Mouse (Mus musculus): ENCODE measurements around the gene Gfy. TPM values are rescaled to one million over a fixed set of nuclear protein-coding genes. Genes with fewer than 3 reads are reported as not detected.

Gene Gfy
- polyA plus RNA-seq, 1 experiment from 2014 or later, result not detected

- peak overlapping the region; percentile 93 for H3K4me3 ChIP-seq (ENCODE audit: low read depth, low read length)
- no peak for ATAC-seq (ENCODE audit: insufficient number of reproducible peaks, insufficient read depth, low FRiP score, low read depth)
- H3K4me2 ChIP-seq (replicated peaks; ENCODE audit: low read depth, low read length), result peak overlapping the region; percentile 87
- 0% methylated on average over 6 of the region's 6 CpGs for WGBS
- H3K36me3 ChIP-seq (ENCODE audit: control insufficient read depth, insufficient read depth, low read length), result peaks cover 31% of the 10 kb centered on the region
- H3K9ac ChIP-seq (replicated peaks; ENCODE audit: low read depth, low read length), result peak overlapping the region; percentile 99
- H3K27me3 ChIP-seq (ENCODE audit: control insufficient read depth, insufficient read depth, low read length), result no peaks in the 10 kb centered on the region
- H3K27ac ChIP-seq (ENCODE audit: low read length), result peak overlapping the region; percentile 87
- no peaks in the 10 kb centered on the region for H3K9me3 ChIP-seq (ENCODE audit: control insufficient read depth, low read depth, low read length)
- H3K4me1 ChIP-seq (ENCODE audit: control insufficient read depth, insufficient read depth, low read length), result peaks cover 27% of the 10 kb centered on the region
Observed at GRCm38 (mm10) chr7:45127700-45128224, 51.6 kb downstream of the Gfy start.

- Histone ChIP-seq H3K27ac (ENCODE audit: low read length) (peak overlapping the region; percentile 87), H3K9ac (replicated peaks; ENCODE audit: low read depth, low read length) (peak overlapping the region; percentile 99), H3K4me2 (replicated peaks; ENCODE audit: low read depth, low read length) (peak overlapping the region; percentile 87), H3K4me1 (ENCODE audit: control insufficient read depth, insufficient read depth, low read length) (peaks cover 31% of the 10 kb centered on the region), H3K36me3 (ENCODE audit: control insufficient read depth, insufficient read depth, low read length) (peaks cover 38% of the 10 kb centered on the region), H3K4me3 (ENCODE audit: low read depth, low read length) (peak overlapping the region; percentile 93), H3K27me3 (ENCODE audit: control insufficient read depth, insufficient read depth, low read length) (no peaks in the 10 kb centered on the region), H3K9me3 (ENCODE audit: control insufficient read depth, low read depth, low read length) (no peaks in the 10 kb centered on the region)
- WGBS, result 35% methylated on average over 21 of the region's 21 CpGs
- no peak for ATAC-seq (ENCODE audit: insufficient number of reproducible peaks, insufficient read depth, low FRiP score, low read depth)
Observed at GRCm38 (mm10) chr7:45126844-45127699, 52.3 kb downstream of the Gfy start.

Small RNAs within 50 kb of the gene (microRNA-seq; reads per million reads assigned to microRNA genes)
- gene Mir5121 (17.7 reads per million, percentile 26 among the genes with 10 or more reads in this experiment), gene Mir7055 (not detected)

Other genes with a start within 250 kb of the Gfy start
- 0.17 TPM in 2 replicates for gene Tsks, start 236.4 kb downstream of the Gfy start, polyA plus RNA-seq (2014; fragmentation: Nextera tagmentation; extraction: Ambion mirVana)
- 24.7 and 25.0 TPM in 2 replicates for gene Cpt1c, start 204.7 kb downstream of the Gfy start, polyA plus RNA-seq (2014; fragmentation: Nextera tagmentation; extraction: Ambion mirVana)
- 165 and 186 TPM in 2 replicates for gene Prmt1, start 193.0 kb downstream of the Gfy start, polyA plus RNA-seq (2014; fragmentation: Nextera tagmentation; extraction: Ambion mirVana)
- gene Irf3, start 181.9 kb downstream of the Gfy start, polyA plus RNA-seq (2014; fragmentation: Nextera tagmentation; extraction: Ambion mirVana), result 89.2 and 96.0 TPM in 2 replicates
- gene Bcl2l12, start 180.9 kb downstream of the Gfy start, polyA plus RNA-seq (2014; fragmentation: Nextera tagmentation; extraction: Ambion mirVana), result 60.6 and 62.9 TPM in 2 replicates
- gene Scaf1, start 163.2 kb downstream of the Gfy start, polyA plus RNA-seq (2014; fragmentation: Nextera tagmentation; extraction: Ambion mirVana), result 48.9 and 49.8 TPM in 2 replicates
- 71.0 and 75.0 TPM in 2 replicates for gene Rras, start 161.6 kb downstream of the Gfy start, polyA plus RNA-seq (2014; fragmentation: Nextera tagmentation; extraction: Ambion mirVana)
- 13.7 and 17.8 TPM in 2 replicates for gene Prr12, start 126.7 kb downstream of the Gfy start, polyA plus RNA-seq (2014; fragmentation: Nextera tagmentation; extraction: Ambion mirVana)
- gene Nosip, start 117.1 kb downstream of the Gfy start, polyA plus RNA-seq (2014; fragmentation: Nextera tagmentation; extraction: Ambion mirVana), result 58.9 and 63.6 TPM in 2 replicates
- 20.7 and 20.9 TPM in 2 replicates for gene Prrg2, start 116.9 kb downstream of the Gfy start, polyA plus RNA-seq (2014; fragmentation: Nextera tagmentation; extraction: Ambion mirVana)
- 418 and 432 TPM in 2 replicates for gene Rcn3, start 87.3 kb downstream of the Gfy start, polyA plus RNA-seq (2014; fragmentation: Nextera tagmentation; extraction: Ambion mirVana)
- 78.6 and 79.9 TPM in 2 replicates for gene Fcgrt, start 75.7 kb downstream of the Gfy start, polyA plus RNA-seq (2014; fragmentation: Nextera tagmentation; extraction: Ambion mirVana)
- 1,682 and 1,777 TPM in 2 replicates for gene Rps11, start 55.1 kb downstream of the Gfy start, polyA plus RNA-seq (2014; fragmentation: Nextera tagmentation; extraction: Ambion mirVana)
- gene Rpl13a, start 50.8 kb downstream of the Gfy start, polyA plus RNA-seq (2014; fragmentation: Nextera tagmentation; extraction: Ambion mirVana), result 1,622 and 1,649 TPM in 2 replicates
- 0.65 and 0.83 TPM in 2 replicates for gene Gm45713, start 43.3 kb downstream of the Gfy start, polyA plus RNA-seq (2014; fragmentation: Nextera tagmentation; extraction: Ambion mirVana)
- gene Flt3l, start 43.1 kb downstream of the Gfy start, polyA plus RNA-seq (2014; fragmentation: Nextera tagmentation; extraction: Ambion mirVana), result 2.1 and 2.9 TPM in 2 replicates
- gene Pih1d1, start 25.3 kb downstream of the Gfy start, polyA plus RNA-seq (2014; fragmentation: Nextera tagmentation; extraction: Ambion mirVana), result 103 and 114 TPM in 2 replicates
- 43.4 and 54.1 TPM in 2 replicates for gene Aldh16a1, start 25.0 kb downstream of the Gfy start, polyA plus RNA-seq (2014; fragmentation: Nextera tagmentation; extraction: Ambion mirVana)
- gene Slc17a7, start 15.6 kb downstream of the Gfy start, polyA plus RNA-seq (2014; fragmentation: Nextera tagmentation; extraction: Ambion mirVana), result 0.20 TPM in 1 of 2 replicates, not detected in the other
- gene Pth2, start 1.4 kb upstream of the Gfy start, polyA plus RNA-seq (2014; fragmentation: Nextera tagmentation; extraction: Ambion mirVana), result not detected in 2 replicates
- 0.22 and 0.55 TPM in 2 replicates for gene Ccdc155, start 25.3 kb upstream of the Gfy start, polyA plus RNA-seq (2014; fragmentation: Nextera tagmentation; extraction: Ambion mirVana)
- 0.45 and 1.2 TPM in 2 replicates for gene Dkkl1, start 32.6 kb upstream of the Gfy start, polyA plus RNA-seq (2014; fragmentation: Nextera tagmentation; extraction: Ambion mirVana)
- 155 and 167 TPM in 2 replicates for gene Tead2, start 36.2 kb upstream of the Gfy start, polyA plus RNA-seq (2014; fragmentation: Nextera tagmentation; extraction: Ambion mirVana)
- 2.2 and 3.5 TPM in 2 replicates for gene Cd37, start 59.5 kb upstream of the Gfy start, polyA plus RNA-seq (2014; fragmentation: Nextera tagmentation; extraction: Ambion mirVana)
- not detected in 2 replicates for gene Slc6a16, start 61.5 kb upstream of the Gfy start, polyA plus RNA-seq (2014; fragmentation: Nextera tagmentation; extraction: Ambion mirVana)
- not detected in 2 replicates for gene Slc6a21, start 97.9 kb upstream of the Gfy start, polyA plus RNA-seq (2014; fragmentation: Nextera tagmentation; extraction: Ambion mirVana)
- 18.3 and 23.5 TPM in 2 replicates for gene Trpm4, start 154.2 kb upstream of the Gfy start, polyA plus RNA-seq (2014; fragmentation: Nextera tagmentation; extraction: Ambion mirVana)
- 0.78 and 1.8 TPM in 2 replicates for gene Hrc, start 155.7 kb upstream of the Gfy start, polyA plus RNA-seq (2014; fragmentation: Nextera tagmentation; extraction: Ambion mirVana)
- gene Ppfia3, start 187.4 kb upstream of the Gfy start, polyA plus RNA-seq (2014; fragmentation: Nextera tagmentation; extraction: Ambion mirVana), result 5.2 and 6.1 TPM in 2 replicates
- 4.2 and 5.1 TPM in 2 replicates for gene Lin7b, start 191.0 kb upstream of the Gfy start, polyA plus RNA-seq (2014; fragmentation: Nextera tagmentation; extraction: Ambion mirVana)
- 118 and 124 TPM in 2 replicates for gene Snrnp70, start 216.2 kb upstream of the Gfy start, polyA plus RNA-seq (2014; fragmentation: Nextera tagmentation; extraction: Ambion mirVana)
- gene Kcna7, start 226.1 kb upstream of the Gfy start, polyA plus RNA-seq (2014; fragmentation: Nextera tagmentation; extraction: Ambion mirVana), result not detected in 2 replicates
- gene Ntf5, start 234.1 kb upstream of the Gfy start, polyA plus RNA-seq (2014; fragmentation: Nextera tagmentation; extraction: Ambion mirVana), result 4.1 and 4.5 TPM in 2 replicates
- gene Lhb, start 241.3 kb upstream of the Gfy start, polyA plus RNA-seq (2014; fragmentation: Nextera tagmentation; extraction: Ambion mirVana), result 0.52 TPM in 1 of 2 replicates, not detected in the other

All from stomach, embryonic 14.5 days (tissue).